Mouse (Mus musculus) left cerebral cortex, adult 8-10 months (tissue): Measurements from ENCODE around the gene Zfp346. TPM values are rescaled to one million over a fixed set of nuclear protein-coding genes. Genes with fewer than 3 reads are reported as not detected.

ENCODE experiments used
- DNase-seq, 2 experiments: peaks; one replicate each; pipeline ENCODE4 v3.0.0; 2022; ENCODE audit warnings: low spot score in 2 of 2
- total RNA-seq, 4 experiments: library from RNA; stranded (reverse); gene quantifications; 2 replicates each; pipeline ENCODE4 v1.2.4; 2022

Gene Zfp346
- total RNA-seq, 4 experiments from 2014 or later = 41.9 to 46.2 (median 42.5) TPM

- no peak for DNase-seq
Measured at GRCm38 (mm10) chr13:55152621-55153415, 47.7 kb downstream of the Zfp346 start, which contains the start of gene Fgfr4. TSS of gene Fgfr4 (plus strand) at chr13:55152640.

GRCm38 (mm10) chr13:55153951-55154350, 48.8 kb downstream of the Zfp346 start:
- no peak for DNase-seq

- DNase-seq = no peak
Measured at GRCm38 (mm10) chr13:55162365-55162764, 57.3 kb downstream of the Zfp346 start.

- DNase-seq = no peak
Measured at GRCm38 (mm10) chr13:55163553-55163952, 58.4 kb downstream of the Zfp346 start.

- DNase-seq = no peak
Measured at GRCm38 (mm10) chr13:55165831-55166339, 60.8 kb downstream of the Zfp346 start.

GRCm38 (mm10) chr13:55166806-55167725, 62.0 kb downstream of the Zfp346 start:
- no peak for DNase-seq

GRCm38 (mm10) chr13:55167798-55168197, 62.7 kb downstream of the Zfp346 start:
- DNase-seq = no peak

- DNase-seq = no peak
Measured at GRCm38 (mm10) chr13:55168255-55168654, 63.1 kb downstream of the Zfp346 start.

GRCm38 (mm10) chr13:55168958-55169369, 63.9 kb downstream of the Zfp346 start:
- no peak for DNase-seq

GRCm38 (mm10) chr13:55171517-55172335, 66.6 kb downstream of the Zfp346 start:
- DNase-seq = no peak

GRCm38 (mm10) chr13:55172336-55172770, 67.2 kb downstream of the Zfp346 start:
- no peak for DNase-seq

- DNase-seq = no peak
Measured at GRCm38 (mm10) chr13:55174347-55174746, 69.2 kb downstream of the Zfp346 start.

- DNase-seq = no peak
Measured at GRCm38 (mm10) chr13:55176265-55176664, 71.2 kb downstream of the Zfp346 start.

- DNase-seq = no peak
Measured at GRCm38 (mm10) chr13:55177903-55178496, 72.9 kb downstream of the Zfp346 start.

GRCm38 (mm10) chr13:55178556-55178955, 73.4 kb downstream of the Zfp346 start:
- peak in 1 of 2 experiments; percentile 64 for DNase-seq

- no peak for DNase-seq
Measured at GRCm38 (mm10) chr13:55179591-55179990, 74.5 kb downstream of the Zfp346 start.

GRCm38 (mm10) chr13:55181786-55182172, 76.7 kb downstream of the Zfp346 start:
- DNase-seq = no peak

- peak; percentile 59 to 62 for DNase-seq
Measured at GRCm38 (mm10) chr13:55182173-55182894, 77.2 kb downstream of the Zfp346 start.

GRCm38 (mm10) chr13:55183382-55183781, 78.3 kb downstream of the Zfp346 start:
- no peak for DNase-seq
